Mouse (Mus musculus) layer of hippocampus, adult 6 months (tissue): ENCODE measurements around the gene Parg. TPM values are rescaled to one million over a fixed set of nuclear protein-coding genes. Genes with fewer than 3 reads are reported as not detected.

Experiments
- long read RNA-seq, 2 experiments: library from polyadenylated mRNA; unstranded; transcript quantifications; one replicate each; pipeline ENCODE4 v2.0.0; 2019 to 2020
- polyA plus RNA-seq: library from polyadenylated mRNA; unstranded; fragments of <200 nt; fragmentation: Nextera tagmentation; gene quantifications from 2 replicates; pipeline ENCODE4 v1.2.3, GENCODE M21; 2021

Parg gene
- 11.8 and 14.0 TPM in 2 replicates for polyA plus RNA-seq
- long read RNA-seq, experiment 1, full-length matches to known transcripts = 8 of 34 reads
- long read RNA-seq, experiment 1, partial matches to known transcripts = 22 of 34 reads
- long read RNA-seq, experiment 1, other reads (novel, unspliced or antisense) = 4 of 34 reads
- long read RNA-seq, experiment 2, full-length matches to known transcripts = 117 of 168 reads
- long read RNA-seq, experiment 2, partial matches to known transcripts = 16 of 168 reads
- long read RNA-seq, experiment 2, other reads (novel, unspliced or antisense) = 35 of 168 reads

DNA sequence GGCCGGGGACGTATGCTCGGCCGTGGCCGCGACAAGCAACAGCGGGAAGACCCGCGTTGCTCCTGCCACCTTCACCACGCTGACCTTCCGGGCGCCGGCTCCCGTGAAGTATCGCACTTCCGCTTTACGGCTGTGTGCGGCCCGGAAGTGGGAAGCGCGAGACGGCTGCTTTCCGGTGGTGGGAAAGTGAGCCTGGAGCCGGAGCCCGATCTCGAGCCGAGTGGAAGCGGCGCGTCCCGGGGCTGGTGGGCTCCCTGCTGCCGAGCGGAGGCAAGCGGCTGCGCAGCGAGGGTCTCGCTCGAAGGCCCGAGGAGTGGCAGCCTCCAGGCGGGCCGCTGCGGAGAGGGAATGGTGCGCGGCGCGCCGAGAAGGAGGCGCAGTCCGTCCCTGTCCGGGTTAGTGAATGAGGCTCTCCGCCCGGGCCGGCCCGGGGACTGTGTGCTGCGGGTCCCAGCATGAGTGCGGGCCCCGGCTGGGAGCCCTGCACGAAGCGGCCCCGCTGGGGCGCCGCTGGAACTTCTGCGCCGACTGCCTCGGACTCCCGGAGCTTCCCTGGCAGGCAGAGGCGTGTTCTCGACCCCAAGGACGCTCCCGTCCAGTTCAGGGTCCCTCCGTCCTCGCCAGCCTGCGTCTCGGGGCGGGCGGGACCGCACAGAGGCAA, at the start of gene Parg, which contains the start of gene Timm23:
Gene Parg (plus strand): TSS at position 159 of the 661 bp plus-strand sequence.
Gene Timm23 (minus strand): TSS at position 108 of the 661 bp plus-strand sequence.

DNA sequence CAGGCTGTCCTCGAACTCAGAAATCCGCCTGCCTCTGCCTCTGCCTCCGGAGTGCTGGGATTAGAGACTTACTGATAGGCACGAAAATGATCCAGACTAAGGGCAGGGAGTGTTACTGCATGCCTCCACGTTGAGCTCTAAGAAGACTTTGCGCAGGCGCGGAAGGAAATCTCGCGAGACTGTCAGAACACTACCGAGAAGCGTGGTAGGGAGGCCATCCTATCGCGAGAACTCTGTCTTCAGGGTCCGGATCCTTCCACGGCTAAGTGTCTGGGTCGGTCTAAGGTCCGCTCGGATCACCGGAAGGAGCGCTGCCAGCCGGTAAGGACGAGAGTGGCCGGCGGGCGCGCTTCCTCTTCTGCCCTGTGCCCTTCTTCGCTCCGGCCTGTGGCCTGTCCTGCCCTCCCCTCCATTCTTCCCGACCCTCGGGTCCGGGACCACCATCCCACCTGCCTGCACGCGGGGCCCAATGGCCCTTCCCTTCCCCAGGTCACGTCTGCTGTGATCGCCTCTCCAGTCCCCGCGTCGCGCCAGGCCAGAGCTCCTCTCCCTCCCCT, 42.0 kb upstream of the Parg start, which contains the start of gene Ncoa4:
Gene Ncoa4 (plus strand): TSS at position 176 of the 557 bp plus-strand sequence.

DNA sequence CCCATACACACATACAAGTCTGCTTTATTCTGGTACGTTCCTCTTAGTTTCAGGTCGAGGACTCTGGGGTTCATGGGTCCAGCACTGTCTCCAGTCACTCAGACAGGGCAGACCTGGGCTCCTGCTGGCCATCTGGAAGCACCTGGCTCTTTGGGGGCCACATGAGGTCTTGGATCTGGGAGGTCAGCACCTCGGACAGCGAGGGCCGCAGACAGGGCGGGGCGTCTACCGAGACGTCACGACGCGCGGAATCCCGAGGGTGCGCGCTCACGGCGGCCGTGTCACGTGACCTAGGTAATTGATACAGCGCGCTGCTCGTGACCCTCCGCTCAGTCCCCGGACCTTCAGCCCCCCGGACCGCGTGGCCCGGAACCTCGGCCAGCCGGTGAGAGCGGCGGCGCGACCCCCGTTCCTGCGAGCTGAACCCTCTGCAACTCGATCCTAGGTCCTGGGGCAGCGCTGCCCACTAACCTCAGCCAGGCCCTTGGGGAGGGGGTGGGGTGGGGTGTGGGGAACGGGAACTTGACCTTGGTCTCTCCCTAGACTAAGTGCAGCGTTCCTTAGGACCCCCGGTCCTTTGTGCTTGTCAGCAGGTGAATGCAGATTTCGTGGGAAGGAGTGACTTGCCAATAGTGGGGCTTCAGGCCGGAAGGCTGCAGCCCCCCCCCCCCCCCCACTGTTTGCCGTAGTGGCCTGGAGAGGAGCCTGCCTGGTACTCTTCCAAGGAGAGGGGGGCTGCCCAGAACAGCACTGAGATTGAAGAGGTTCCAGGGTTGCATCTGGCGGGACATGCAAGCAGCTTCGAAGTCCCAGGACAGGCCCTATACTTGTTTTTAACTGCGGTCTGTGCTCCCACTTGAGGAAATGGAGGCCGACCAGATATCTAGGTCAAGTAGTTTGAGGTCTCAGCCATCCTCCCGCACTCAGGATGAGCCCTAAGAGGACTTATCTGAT, 120.3 kb downstream of the Parg start, which contains the start of gene Ogdhl:
Gene Ogdhl (plus strand): TSS at position 288 of the 954 bp plus-strand sequence.

Other genes with a start within 250 kb of the Parg start
- gene Galnt15, start 173.0 kb upstream of the Parg start, polyA plus RNA-seq = 0.14 and 0.15 TPM in 2 replicates
- 5.0 and 5.2 TPM in 2 replicates for gene Oxnad1, start 116.6 kb upstream of the Parg start, polyA plus RNA-seq
- 65.3 and 66.1 TPM in 2 replicates for gene Dph3, start 116.2 kb upstream of the Parg start, polyA plus RNA-seq
- gene Msmb, start 59.9 kb upstream of the Parg start, polyA plus RNA-seq = not detected in 2 replicates
- gene Ncoa4, start 42.1 kb upstream of the Parg start, polyA plus RNA-seq = 54.2 and 60.7 TPM in 2 replicates
- gene Timm23, start 51 bp upstream of the Parg start, polyA plus RNA-seq = 191 and 210 TPM in 2 replicates
- gene Ogdhl, start 120.1 kb downstream of the Parg start, polyA plus RNA-seq = 64.1 and 74.7 TPM in 2 replicates
- 4.0 and 5.1 TPM in 2 replicates for gene 1700024G13Rik, start 186.4 kb downstream of the Parg start, polyA plus RNA-seq